Mouse (Mus musculus): ENCODE measurements around the gene Fbxl17.

Gene Fbxl17

GRCm38 (mm10) chr17:63280990-63281389, 218.8 kb downstream of the Fbxl17 start:
- DNase-seq (ENCODE audit: low spot score in 2 of 2), result no peak

GRCm38 (mm10) chr17:63279144-63279543, 220.7 kb downstream of the Fbxl17 start:
- no peak for DNase-seq (ENCODE audit: low spot score in 2 of 2)

- no peak for DNase-seq (ENCODE audit: low spot score in 2 of 2)
Observed at GRCm38 (mm10) chr17:63273353-63273752, 226.5 kb downstream of the Fbxl17 start.

- no peak for DNase-seq (ENCODE audit: low spot score in 2 of 2)
Observed at GRCm38 (mm10) chr17:63272914-63273313, 226.9 kb downstream of the Fbxl17 start.

- no peak for DNase-seq (ENCODE audit: low spot score in 2 of 2)
Observed at GRCm38 (mm10) chr17:63271000-63271399, 228.8 kb downstream of the Fbxl17 start.

- DNase-seq (ENCODE audit: low spot score in 2 of 2), result no peak
Observed at GRCm38 (mm10) chr17:63270513-63270912, 229.3 kb downstream of the Fbxl17 start.

- no peak for DNase-seq (ENCODE audit: low spot score in 2 of 2)
Observed at GRCm38 (mm10) chr17:63262674-63263073, 237.1 kb downstream of the Fbxl17 start.

GRCm38 (mm10) chr17:63261508-63262141, 238.2 kb downstream of the Fbxl17 start:
- no peak for DNase-seq (ENCODE audit: low spot score in 2 of 2)

- no peak for DNase-seq (ENCODE audit: low spot score in 2 of 2)
Observed at GRCm38 (mm10) chr17:63259091-63259490, 240.7 kb downstream of the Fbxl17 start.

GRCm38 (mm10) chr17:63246144-63246619, 253.6 kb downstream of the Fbxl17 start:
- no peak for DNase-seq (ENCODE audit: low spot score in 2 of 2)

GRCm38 (mm10) chr17:63245472-63245871, 254.3 kb downstream of the Fbxl17 start:
- DNase-seq (ENCODE audit: low spot score in 2 of 2), result no peak

GRCm38 (mm10) chr17:63242761-63243160, 257.1 kb downstream of the Fbxl17 start:
- no peak for DNase-seq (ENCODE audit: low spot score in 2 of 2)

GRCm38 (mm10) chr17:63240731-63241106, 259.1 kb downstream of the Fbxl17 start:
- no peak for DNase-seq (ENCODE audit: low spot score in 2 of 2)

GRCm38 (mm10) chr17:63240021-63240730, 259.6 kb downstream of the Fbxl17 start:
- no peak for DNase-seq (ENCODE audit: low spot score in 2 of 2)

- no peak for DNase-seq (ENCODE audit: low spot score in 2 of 2)
Observed at GRCm38 (mm10) chr17:63236846-63237245, 263.0 kb downstream of the Fbxl17 start.

- no peak for DNase-seq (ENCODE audit: low spot score in 2 of 2)
Observed at GRCm38 (mm10) chr17:63236221-63236620, 263.6 kb downstream of the Fbxl17 start.

- no peak for DNase-seq (ENCODE audit: low spot score in 2 of 2)
Observed at GRCm38 (mm10) chr17:63235821-63236220, 264.0 kb downstream of the Fbxl17 start.

- no peak for DNase-seq (ENCODE audit: low spot score in 2 of 2)
Observed at GRCm38 (mm10) chr17:63229111-63229510, 270.7 kb downstream of the Fbxl17 start.

GRCm38 (mm10) chr17:63226380-63226779, 273.4 kb downstream of the Fbxl17 start:
- DNase-seq (ENCODE audit: low spot score in 2 of 2), result no peak

GRCm38 (mm10) chr17:63225959-63226358, 273.9 kb downstream of the Fbxl17 start:
- DNase-seq (ENCODE audit: low spot score in 2 of 2), result no peak

GRCm38 (mm10) chr17:63223675-63224074, 276.1 kb downstream of the Fbxl17 start:
- no peak for DNase-seq (ENCODE audit: low spot score in 2 of 2)

- DNase-seq (ENCODE audit: low spot score in 2 of 2), result no peak
Observed at GRCm38 (mm10) chr17:63221632-63222031, 278.2 kb downstream of the Fbxl17 start.

- DNase-seq (ENCODE audit: low spot score in 2 of 2), result no peak
Observed at GRCm38 (mm10) chr17:63220821-63221220, 279.0 kb downstream of the Fbxl17 start.

Measured in urinary bladder, postnatal 36 days (tissue).